Mouse (Mus musculus): Measurements from ENCODE around the gene Fam45a.
A peak's percentile ranks its signal among the peaks of the same experiment; 100 is the strongest.
"Not testable (repeated sequence)": the region's sequence is repeated elsewhere in the genome, so short reads cannot be mapped to it uniquely, and the experiment has no call there.

The Fam45a gene

GRCm38 (mm10) chr19:60845731-60846130, 34.3 kb downstream of the Fam45a start:
- DNase-seq (ENCODE audit: low spot score), result no peak

- DNase-seq (ENCODE audit: low spot score), result peak; percentile 70
These were observed 49.7 kb downstream of the Fam45a start, which contains the start of gene Sfxn4 for GRCm38 (mm10) chr19:60860868-60861700. Sfxn4 (minus strand) TSS chr19:60861479.

- not testable (repeated sequence) for DNase-seq (ENCODE audit: low spot score)
These were observed 54.8 kb downstream of the Fam45a start for GRCm38 (mm10) chr19:60866169-60866568.

GRCm38 (mm10) chr19:60870489-60870888, 59.1 kb downstream of the Fam45a start:
- DNase-seq (ENCODE audit: low spot score), result no peak

- no peak for DNase-seq (ENCODE audit: low spot score)
These were observed 60.0 kb downstream of the Fam45a start for GRCm38 (mm10) chr19:60871366-60871765.

- DNase-seq (ENCODE audit: low spot score), result no peak
These were observed 60.9 kb downstream of the Fam45a start for GRCm38 (mm10) chr19:60872272-60872671.

- no peak for DNase-seq (ENCODE audit: low spot score)
These were observed 62.1 kb downstream of the Fam45a start for GRCm38 (mm10) chr19:60873501-60873900.

- DNase-seq (ENCODE audit: low spot score), result peak; percentile 96
These were observed 62.8 kb downstream of the Fam45a start, which contains the start of gene Prdx3 for GRCm38 (mm10) chr19:60874064-60874694. Prdx3 (minus strand) TSS chr19:60874556.

GRCm38 (mm10) chr19:60883129-60883528, 71.7 kb downstream of the Fam45a start:
- DNase-seq (ENCODE audit: low spot score), result no peak
